ENCODE assay signal across 15 mouse cellular contexts in the genomic region with DNA sequence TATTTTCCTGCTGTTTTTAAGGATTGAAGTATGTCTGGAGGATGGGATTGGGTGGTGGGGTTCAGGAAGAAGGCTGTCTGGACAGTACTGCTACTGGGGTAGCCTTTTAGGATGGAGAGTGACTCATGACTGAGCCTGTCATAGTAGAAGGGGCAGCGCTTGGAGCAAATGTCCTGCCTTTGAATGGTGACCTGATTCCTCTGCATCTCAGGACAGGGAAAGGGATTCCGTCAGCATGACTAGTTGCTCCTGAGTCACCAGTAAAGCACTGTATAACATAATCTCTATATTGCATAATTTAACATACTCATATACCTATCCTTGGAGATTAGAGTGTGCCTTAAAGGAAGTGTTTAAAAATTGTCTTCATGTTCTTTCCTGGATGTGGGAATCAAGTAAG. TPM values are rescaled to one million over a fixed set of nuclear protein-coding genes. Genes with fewer than 3 reads are reported as not detected.
"Had no signal": no experiment of that assay in that cellular context is flagged by ENCODE, and none has a peak within 500 bp of the region (broad histone marks: within the 10 kb centered on the region; RNA-seq: fewer than 3 reads in every experiment).

No protein-coding gene starts in this region.

- H3K4me2 ChIP-seq: liver, embryonic 12.5 days; lung, embryonic 14.5 days; midbrain, embryonic 12.5 days; neural tube, embryonic 13.5 days had no signal

- H3K36me3 ChIP-seq: limb, embryonic 15.5 days; liver, embryonic 12.5 days; midbrain, embryonic 12.5 days; neural tube, embryonic 13.5 days had no signal

- DNase-seq: kidney, postnatal 25 days; lung, postnatal 14 days; retina, postnatal 1 day; right cerebral cortex, postnatal 4 days; spleen, adult 18-20 months; thymus, adult 18-20 months; thymus, postnatal 25 days had no signal

- ATAC-seq: liver, embryonic 12.5 days; midbrain, embryonic 16.5 days had no signal

- H3K9me3 ChIP-seq: limb, embryonic 15.5 days; liver, embryonic 12.5 days; midbrain, embryonic 12.5 days; neural tube, embryonic 13.5 days had no signal

- H3K4me1 ChIP-seq: liver, embryonic 12.5 days; midbrain, embryonic 12.5 days had no signal

- H3K27me3 ChIP-seq: limb, embryonic 15.5 days; liver, embryonic 12.5 days; neural tube, embryonic 13.5 days had no signal

- H3K27ac ChIP-seq: limb, embryonic 15.5 days; liver, embryonic 12.5 days; midbrain, embryonic 12.5 days; neural tube, embryonic 13.5 days had no signal

- H3K4me3 ChIP-seq: limb, embryonic 15.5 days; liver, embryonic 12.5 days; midbrain, embryonic 12.5 days; neural tube, embryonic 13.5 days had no signal

- H3K9ac ChIP-seq: limb, embryonic 15.5 days; liver, embryonic 12.5 days; lung, embryonic 14.5 days; midbrain, embryonic 12.5 days; neural tube, embryonic 13.5 days had no signal

RNA-seq across cellular contexts. Expression of a gene that starts 54.7 kb away (rescaled TPM):
- total RNA-seq: megakaryocyte-erythroid progenitor cell, adult 5-6 weeks had no signal
- polyA plus RNA-seq: limb, embryonic 11.5 days had no signal
